Mouse (Mus musculus): ENCODE measurements around the gene Prg3. TPM values are rescaled to one million over a fixed set of nuclear protein-coding genes. Genes with fewer than 3 reads are reported as not detected.

Gene Prg3
- polyA plus RNA-seq, 1 experiment from 2014 or later: not detected

GRCm38 (mm10) chr2:85022043-85022442 is 34.0 kb downstream of the Prg3 start:
- H3K9me3 ChIP-seq (ENCODE audit: control insufficient read depth, low read length): no peaks in the 10 kb centered on the region
- ATAC-seq (replicated peaks; ENCODE audit: low FRiP score) (no peak), DNase-seq (ENCODE audit: low spot score) (no peak)
- H3K27me3 ChIP-seq (ENCODE audit: control insufficient read depth, insufficient read depth, low read length): no peaks in the 10 kb centered on the region
- WGBS: 23% methylated on average over 4 of the region's 4 CpGs
- H3K4me2 ChIP-seq (ENCODE audit: low read depth, low read length, severe bottlenecking): no peak overlapping the region
- no peak overlapping the region for H3K27ac ChIP-seq (ENCODE audit: low read depth, low read length)
- no peaks in the 10 kb centered on the region for H3K4me1 ChIP-seq (replicated peaks; ENCODE audit: control insufficient read depth, insufficient read depth, low read length)
- no peak overlapping the region for H3K4me3 ChIP-seq (ENCODE audit: low read depth, low read length)
- H3K36me3 ChIP-seq (ENCODE audit: control insufficient read depth, insufficient read depth, low read length): no peaks in the 10 kb centered on the region
- no peak overlapping the region for H3K9ac ChIP-seq (ENCODE audit: low read length)

DNA sequence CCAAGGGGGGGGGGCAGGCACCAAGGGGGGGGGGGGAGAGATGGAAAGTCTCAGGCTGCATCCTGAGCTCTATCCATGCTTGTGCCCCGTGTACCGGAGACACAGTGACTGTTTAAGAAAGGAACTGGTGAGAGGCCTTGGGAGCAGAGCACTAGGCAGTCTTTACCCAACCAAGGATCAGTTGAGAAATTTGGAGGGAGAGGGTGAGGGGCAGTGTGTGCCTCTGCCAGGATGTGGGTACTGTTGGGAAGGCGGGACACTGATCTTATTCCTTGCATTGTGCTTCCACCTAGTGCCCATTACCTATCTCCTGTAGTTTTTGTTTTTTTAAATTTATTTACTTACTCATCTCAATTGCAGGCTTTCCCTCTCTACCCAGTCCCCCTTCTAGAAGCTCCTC is 38.2 kb downstream of the Prg3 start:
- H3K4me3 ChIP-seq (ENCODE audit: low read depth, low read length): no peak overlapping the region
- H3K36me3 ChIP-seq (ENCODE audit: control insufficient read depth, insufficient read depth, low read length): no peaks in the 10 kb centered on the region
- ATAC-seq (replicated peaks; ENCODE audit: low FRiP score) (no peak), DNase-seq (ENCODE audit: low spot score) (no peak)
- H3K4me1 ChIP-seq (replicated peaks; ENCODE audit: control insufficient read depth, insufficient read depth, low read length): no peaks in the 10 kb centered on the region
- no peak overlapping the region for H3K27ac ChIP-seq (ENCODE audit: low read depth, low read length)
- no peaks in the 10 kb centered on the region for H3K9me3 ChIP-seq (ENCODE audit: control insufficient read depth, low read length)
- WGBS: 84% methylated on average over 3 of the region's 3 CpGs
- H3K9ac ChIP-seq (ENCODE audit: low read length): no peak overlapping the region
- H3K27me3 ChIP-seq (ENCODE audit: control insufficient read depth, insufficient read depth, low read length): no peaks in the 10 kb centered on the region
- H3K4me2 ChIP-seq (ENCODE audit: low read depth, low read length, severe bottlenecking): no peak overlapping the region

DNA sequence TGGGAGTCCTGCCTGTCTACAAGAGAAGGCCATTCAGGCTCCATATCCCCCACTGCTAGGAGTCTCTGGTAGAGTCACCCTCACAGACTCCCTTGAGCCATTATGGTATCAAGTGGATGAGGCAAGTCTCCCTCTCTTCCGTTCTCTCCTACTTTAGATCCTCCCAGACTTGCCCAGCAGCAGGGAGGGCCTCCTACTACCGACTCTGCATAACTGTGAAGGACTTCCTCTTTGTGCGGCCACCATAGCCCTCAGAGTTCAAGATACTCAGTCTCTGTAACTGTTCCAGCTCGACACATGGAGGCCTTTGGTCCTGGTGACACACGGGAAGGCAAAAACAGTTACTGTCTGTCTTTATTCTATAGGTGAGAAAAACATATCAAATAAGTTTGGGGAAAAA is 39.3 kb downstream of the Prg3 start:
- WGBS: 79% methylated on average over 5 of the region's 5 CpGs
- ATAC-seq (replicated peaks; ENCODE audit: low FRiP score) (no peak), DNase-seq (ENCODE audit: low spot score) (no peak)
- H3K4me3 ChIP-seq (ENCODE audit: low read depth, low read length): no peak overlapping the region
- H3K4me2 ChIP-seq (ENCODE audit: low read depth, low read length, severe bottlenecking): no peak overlapping the region
- H3K4me1 ChIP-seq (replicated peaks; ENCODE audit: control insufficient read depth, insufficient read depth, low read length): no peaks in the 10 kb centered on the region
- H3K36me3 ChIP-seq (ENCODE audit: control insufficient read depth, insufficient read depth, low read length): no peaks in the 10 kb centered on the region
- H3K9me3 ChIP-seq (ENCODE audit: control insufficient read depth, low read length): no peaks in the 10 kb centered on the region
- H3K9ac ChIP-seq (ENCODE audit: low read length): no peak overlapping the region
- H3K27me3 ChIP-seq (ENCODE audit: control insufficient read depth, insufficient read depth, low read length): no peaks in the 10 kb centered on the region
- H3K27ac ChIP-seq (ENCODE audit: low read depth, low read length): no peak overlapping the region

DNA sequence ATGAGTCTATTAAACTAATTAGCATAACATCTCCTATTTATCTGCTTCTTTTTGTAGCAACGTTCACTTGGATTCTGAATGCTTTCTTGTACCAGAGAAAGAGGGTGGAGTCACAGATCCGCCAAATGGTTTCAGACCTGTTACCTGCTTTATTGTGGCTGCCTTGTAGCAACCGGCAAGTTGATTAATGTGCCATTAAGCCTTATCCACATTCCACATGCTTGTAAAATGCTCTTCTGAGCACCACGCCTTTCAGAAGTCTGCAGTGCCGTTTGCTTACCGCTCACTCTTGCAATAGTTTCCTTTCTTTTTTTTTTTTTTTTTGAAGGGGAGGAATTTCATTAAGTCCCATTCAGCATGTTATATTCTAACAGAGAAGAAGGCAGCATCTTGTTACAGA is 41.9 kb downstream of the Prg3 start:
- Histone ChIP-seq H3K27ac (ENCODE audit: low read depth, low read length) (no peak overlapping the region), H3K36me3 (ENCODE audit: control insufficient read depth, insufficient read depth, low read length) (no peaks in the 10 kb centered on the region), H3K4me2 (ENCODE audit: low read depth, low read length, severe bottlenecking) (no peak overlapping the region), H3K4me3 (ENCODE audit: low read depth, low read length) (no peak overlapping the region), H3K9me3 (ENCODE audit: control insufficient read depth, low read length) (no peaks in the 10 kb centered on the region), H3K9ac (ENCODE audit: low read length) (no peak overlapping the region), H3K4me1 (replicated peaks; ENCODE audit: control insufficient read depth, insufficient read depth, low read length) (no peaks in the 10 kb centered on the region), H3K27me3 (ENCODE audit: control insufficient read depth, insufficient read depth, low read length) (no peaks in the 10 kb centered on the region)
- 81% methylated on average over 6 of the region's 6 CpGs for WGBS
- DNase-seq (ENCODE audit: low spot score): no peak
- ATAC-seq (replicated peaks; ENCODE audit: low FRiP score): no peak

DNA sequence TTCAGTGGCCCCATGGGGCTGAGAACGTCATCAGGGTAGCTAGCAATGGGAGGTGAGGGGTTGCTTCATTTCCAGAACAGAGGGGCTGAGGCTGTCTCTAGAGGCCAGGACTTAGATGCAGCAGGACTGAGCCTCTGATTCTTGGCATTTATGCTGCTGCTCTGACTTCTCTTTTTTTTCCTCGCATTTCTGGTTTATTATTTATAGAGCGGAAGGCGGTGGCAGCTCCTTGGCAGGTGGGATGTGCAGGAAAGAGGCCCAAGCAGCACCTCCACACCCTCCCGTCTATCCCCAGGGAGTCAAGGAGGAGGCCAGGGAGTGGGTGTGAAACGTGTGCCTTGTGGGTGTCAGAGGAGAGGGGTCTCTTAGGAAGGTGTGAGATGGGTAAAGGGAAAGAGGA is 43.0 kb downstream of the Prg3 start:
- WGBS: 73% methylated on average over 6 of the region's 6 CpGs
- Histone ChIP-seq H3K4me1 (replicated peaks; ENCODE audit: control insufficient read depth, insufficient read depth, low read length) (no peaks in the 10 kb centered on the region), H3K9me3 (ENCODE audit: control insufficient read depth, low read length) (no peaks in the 10 kb centered on the region), H3K4me3 (ENCODE audit: low read depth, low read length) (no peak overlapping the region), H3K27ac (ENCODE audit: low read depth, low read length) (no peak overlapping the region), H3K4me2 (ENCODE audit: low read depth, low read length, severe bottlenecking) (no peak overlapping the region), H3K9ac (ENCODE audit: low read length) (no peak overlapping the region), H3K36me3 (ENCODE audit: control insufficient read depth, insufficient read depth, low read length) (no peaks in the 10 kb centered on the region), H3K27me3 (ENCODE audit: control insufficient read depth, insufficient read depth, low read length) (no peaks in the 10 kb centered on the region)
- no peak for DNase-seq (ENCODE audit: low spot score)
- no peak for ATAC-seq (replicated peaks; ENCODE audit: low FRiP score)

GRCm38 (mm10) chr2:85033121-85033520 is 45.1 kb downstream of the Prg3 start:
- WGBS: 92% methylated on average over 2 of the region's 2 CpGs
- no peaks in the 10 kb centered on the region for H3K27me3 ChIP-seq (ENCODE audit: control insufficient read depth, insufficient read depth, low read length)
- H3K4me1 ChIP-seq (replicated peaks; ENCODE audit: control insufficient read depth, insufficient read depth, low read length): peaks cover 4% of the 10 kb centered on the region

DNA sequence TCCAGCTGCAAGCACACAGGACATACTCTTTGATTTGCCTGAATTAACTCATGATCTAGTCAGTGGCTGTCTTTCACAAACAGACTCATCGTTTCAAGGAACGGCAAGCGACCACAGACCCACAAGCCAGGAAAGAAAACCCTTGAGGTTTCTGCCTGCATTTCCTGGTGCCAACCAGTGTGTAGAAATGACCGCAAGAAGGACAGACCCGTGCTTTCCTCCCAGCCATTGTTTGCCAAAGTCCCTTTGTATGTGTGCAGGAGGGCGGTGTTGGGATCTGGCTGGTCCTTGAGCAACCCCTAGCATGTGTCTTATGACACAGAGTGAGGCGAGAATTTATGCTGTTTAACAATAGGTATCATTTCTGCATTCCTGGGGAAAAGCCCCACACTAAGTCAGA is 46.2 kb downstream of the Prg3 start:
- Histone ChIP-seq H3K27ac (ENCODE audit: low read depth, low read length) (no peak overlapping the region), H3K9ac (ENCODE audit: low read length) (no peak overlapping the region), H3K4me2 (ENCODE audit: low read depth, low read length, severe bottlenecking) (no peak overlapping the region), H3K4me3 (ENCODE audit: low read depth, low read length) (no peak overlapping the region), H3K9me3 (ENCODE audit: control insufficient read depth, low read length) (no peaks in the 10 kb centered on the region), H3K36me3 (ENCODE audit: control insufficient read depth, insufficient read depth, low read length) (no peaks in the 10 kb centered on the region), H3K27me3 (ENCODE audit: control insufficient read depth, insufficient read depth, low read length) (no peaks in the 10 kb centered on the region), H3K4me1 (replicated peaks; ENCODE audit: control insufficient read depth, insufficient read depth, low read length) (peaks cover 10% of the 10 kb centered on the region)
- DNase-seq (ENCODE audit: low spot score) (no peak), ATAC-seq (replicated peaks; ENCODE audit: low FRiP score) (no peak)
- 84% methylated on average over 7 of the region's 7 CpGs for WGBS

More at GRCm38 (mm10) chr2:85033121-85033520, 45.1 kb downstream of the Prg3 start:
- Histone ChIP-seq H3K4me2 (ENCODE audit: low read depth, low read length, severe bottlenecking) (no peak overlapping the region), H3K27ac (ENCODE audit: low read depth, low read length) (no peak overlapping the region), H3K36me3 (ENCODE audit: control insufficient read depth, insufficient read depth, low read length) (no peaks in the 10 kb centered on the region), H3K9ac (ENCODE audit: low read length) (no peak overlapping the region), H3K4me3 (ENCODE audit: low read depth, low read length) (no peak overlapping the region), H3K9me3 (ENCODE audit: control insufficient read depth, low read length) (no peaks in the 10 kb centered on the region)
- ATAC-seq (replicated peaks; ENCODE audit: low FRiP score) (no peak), DNase-seq (ENCODE audit: low spot score) (no peak)

DNA sequence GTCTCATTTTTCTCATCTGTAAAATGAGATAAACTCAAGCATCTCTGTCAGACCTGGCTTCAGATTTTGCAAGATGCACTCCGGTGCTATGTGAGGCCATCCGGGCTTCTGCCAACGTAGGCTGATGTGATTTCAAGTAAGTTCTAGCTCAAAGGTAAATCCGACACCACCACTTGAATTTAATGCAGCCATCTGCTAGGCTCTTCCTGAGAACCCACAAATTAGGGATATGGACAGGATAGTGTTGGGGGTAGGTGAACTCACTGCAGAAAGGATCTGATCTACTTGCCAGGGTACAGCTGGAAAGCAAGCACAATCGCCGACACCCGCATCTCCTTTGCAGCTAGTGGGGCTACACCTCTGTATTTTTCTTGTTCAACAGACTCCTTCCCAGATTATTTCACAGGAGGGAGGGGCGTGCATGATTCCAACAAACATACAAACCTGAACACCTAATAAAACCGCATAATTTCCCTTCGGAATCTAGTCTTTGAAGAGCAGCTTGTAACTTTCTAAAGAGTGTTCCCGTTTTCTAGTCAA is 48.6 kb downstream of the Prg3 start:
- peak; percentile 47 for ATAC-seq (replicated peaks; ENCODE audit: low FRiP score)
- 10% methylated on average over 11 of the region's 11 CpGs for WGBS
- Histone ChIP-seq H3K9ac (ENCODE audit: low read length) (peak overlapping the region; percentile 97), H3K9me3 (ENCODE audit: control insufficient read depth, low read length) (no peaks in the 10 kb centered on the region), H3K4me1 (replicated peaks; ENCODE audit: control insufficient read depth, insufficient read depth, low read length) (peaks cover 10% of the 10 kb centered on the region), H3K4me2 (ENCODE audit: low read depth, low read length, severe bottlenecking) (peak overlapping the region; percentile 66), H3K4me3 (ENCODE audit: low read depth, low read length) (peak overlapping the region; percentile 80), H3K36me3 (ENCODE audit: control insufficient read depth, insufficient read depth, low read length) (peaks cover 16% of the 10 kb centered on the region), H3K27ac (ENCODE audit: low read depth, low read length) (0 out of 2 replicates have a peak overlapping the region, but pooled peaks have one; percentile 31), H3K27me3 (ENCODE audit: control insufficient read depth, insufficient read depth, low read length) (no peaks in the 10 kb centered on the region)
- DNase-seq (ENCODE audit: low spot score): peak; percentile 64

Measured in forebrain, embryonic 11.5 days (tissue).